Mouse (Mus musculus): ENCODE results near the gene Gm9513. TPM values are rescaled to one million over a fixed set of nuclear protein-coding genes. Genes with fewer than 3 reads are reported as not detected.

Gene Gm9513
- polyA plus RNA-seq (2012; rRNA removed): not detected in 2 replicates

DNA sequence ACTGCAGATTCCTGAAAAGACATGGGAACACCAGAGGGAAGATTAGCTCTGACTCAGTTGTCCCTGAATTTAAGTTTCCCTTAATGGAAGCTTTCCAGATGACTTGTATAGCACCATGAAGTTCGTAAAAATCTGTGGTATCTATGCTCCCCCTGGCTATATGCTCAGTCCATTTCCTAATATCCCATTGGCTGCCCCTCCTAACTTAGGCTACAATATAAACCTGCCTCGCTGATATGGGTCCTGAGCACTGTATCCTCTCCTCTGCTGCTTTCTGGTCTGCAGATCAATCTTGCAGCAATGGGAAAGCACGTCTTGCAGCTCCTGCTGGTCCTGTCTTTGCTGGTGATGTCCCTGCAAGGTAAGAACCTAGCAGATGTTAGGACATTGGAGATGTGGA is at the start of gene Gm9513:
Gene Gm9513 (plus strand): TSS at position 301 of the 400 bp plus-strand sequence.

DNA sequence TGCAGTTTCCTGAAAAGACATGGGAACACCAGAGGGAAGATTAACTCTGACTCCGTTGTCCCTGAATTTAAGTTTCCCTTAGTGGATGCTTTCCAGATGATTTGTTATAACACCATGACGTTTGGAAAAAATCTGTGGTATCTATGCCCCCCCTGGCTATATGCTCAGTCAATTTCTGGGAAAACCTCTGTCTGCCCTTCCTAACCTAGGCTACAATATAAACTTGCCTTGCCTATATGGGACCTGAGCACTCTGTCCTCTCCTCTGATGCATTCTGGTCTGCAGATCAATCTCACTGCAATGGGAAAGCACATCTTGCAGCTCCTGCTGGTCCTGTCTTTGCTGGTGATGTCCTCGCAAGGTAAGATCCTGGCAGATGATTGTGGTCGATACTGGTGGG is 43.9 kb upstream of the Gm9513 start, which contains the start of gene Gm7257:
Gene Gm7257 (plus strand): TSS at position 301 of the 400 bp plus-strand sequence.

Other genes with a start within 250 kb of the Gm9513 start
- gene Gm7257, start 43.8 kb upstream of the Gm9513 start, polyA plus RNA-seq (2012; rRNA removed): not detected in 2 replicates
- not detected in 2 replicates for gene Gm5615, start 66.3 kb downstream of the Gm9513 start, polyA plus RNA-seq (2012; rRNA removed)
- not detected in 2 replicates for gene Gm17689, start 107.0 kb downstream of the Gm9513 start, polyA plus RNA-seq (2012; rRNA removed)
- gene A630095E13Rik, start 167.7 kb downstream of the Gm9513 start, polyA plus RNA-seq (2012; rRNA removed): not detected in 2 replicates
- gene Acrv1, start 217.6 kb downstream of the Gm9513 start, polyA plus RNA-seq (2012; rRNA removed): not detected in 2 replicates

Data from liver, embryonic 14 days (tissue).